Mouse (Mus musculus) megakaryocyte, adult 5-6 weeks (primary cell): Measurements from ENCODE around the gene Plcg1. TPM values are rescaled to one million over a fixed set of nuclear protein-coding genes. Genes with fewer than 3 reads are reported as not detected.

Experiments
- ATAC-seq: 2 replicates; pipeline ENCODE4 v1.8.0; 2016; ENCODE audit warnings: mild to moderate bottlenecking, inconsistent platforms; ENCODE audit not compliant: poor library complexity, severe bottlenecking
- total RNA-seq, 2 experiments: library from RNA; stranded (forward) in 1 of 2; stranded (reverse) in 1 of 2; fragments of 153-499, 151-499 nt in 1 of 2; fragments of 221-1000, 200-1000 nt in 1 of 2; gene quantifications; 2 replicates each; pipeline versions ENCODE4 v1.2.3 to v1.2.4; 2015 to 2017

Gene Plcg1
- total RNA-seq, 2 experiments from 2014 or later = 3.3 to 6.9 TPM

DNA sequence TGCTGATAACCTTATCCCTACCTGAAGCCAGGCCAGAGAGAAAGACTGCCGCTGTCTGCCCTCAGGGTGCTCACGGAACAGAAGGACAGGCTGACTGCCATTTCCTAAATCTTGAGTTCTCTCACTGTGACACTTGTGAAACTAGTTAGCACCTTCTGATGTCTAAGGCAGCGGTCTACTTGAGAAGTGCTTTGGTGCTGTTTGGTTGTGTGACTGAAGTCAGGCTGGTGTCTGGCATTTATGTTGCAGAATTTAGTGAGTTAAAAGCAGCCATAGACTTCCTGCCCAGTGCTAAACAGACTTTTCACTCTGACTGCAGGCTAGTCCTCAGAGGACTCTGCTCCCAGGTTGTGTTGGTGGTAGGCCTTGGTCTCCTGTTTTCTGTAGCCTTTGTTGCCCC is 3.2 kb downstream of the Plcg1 start:
- ATAC-seq = no peak

GRCm38 (mm10) chr2:160735706-160736310 is 4.7 kb downstream of the Plcg1 start:
- no peak for ATAC-seq

GRCm38 (mm10) chr2:160736466-160736865 is 5.4 kb downstream of the Plcg1 start:
- ATAC-seq = no peak

- ATAC-seq = no peak
These were observed 7.3 kb downstream of the Plcg1 start for GRCm38 (mm10) chr2:160738354-160738753.

- ATAC-seq = no peak
These were observed 8.7 kb downstream of the Plcg1 start for GRCm38 (mm10) chr2:160739647-160740356.

GRCm38 (mm10) chr2:160740521-160741156 is 9.5 kb downstream of the Plcg1 start:
- no peak for ATAC-seq

DNA sequence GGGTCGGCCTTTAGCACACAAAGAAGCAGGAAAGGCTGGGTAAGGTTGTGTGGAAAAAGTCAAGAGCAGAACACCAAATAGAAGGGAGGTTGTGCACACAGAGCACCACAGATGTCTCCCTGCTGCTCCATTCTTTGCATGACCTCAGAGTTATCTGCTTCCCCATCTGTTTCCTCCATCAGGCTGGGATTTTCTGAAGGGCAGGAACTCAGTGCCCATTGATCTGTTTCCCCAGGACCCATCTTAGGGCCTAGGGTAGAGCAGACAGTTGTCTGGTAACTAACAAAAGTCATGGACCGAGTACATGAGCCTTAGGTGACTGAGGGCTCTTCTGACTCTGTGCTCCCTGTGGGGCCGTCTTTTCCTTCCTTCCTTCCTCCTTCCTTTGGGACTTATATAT is 10.5 kb downstream of the Plcg1 start:
- ATAC-seq = no peak

GRCm38 (mm10) chr2:160742161-160742609 is 11.1 kb downstream of the Plcg1 start:
- no peak for ATAC-seq

- peak; percentile 46 for ATAC-seq
These were observed 13.1 kb downstream of the Plcg1 start for GRCm38 (mm10) chr2:160744040-160744822.

DNA sequence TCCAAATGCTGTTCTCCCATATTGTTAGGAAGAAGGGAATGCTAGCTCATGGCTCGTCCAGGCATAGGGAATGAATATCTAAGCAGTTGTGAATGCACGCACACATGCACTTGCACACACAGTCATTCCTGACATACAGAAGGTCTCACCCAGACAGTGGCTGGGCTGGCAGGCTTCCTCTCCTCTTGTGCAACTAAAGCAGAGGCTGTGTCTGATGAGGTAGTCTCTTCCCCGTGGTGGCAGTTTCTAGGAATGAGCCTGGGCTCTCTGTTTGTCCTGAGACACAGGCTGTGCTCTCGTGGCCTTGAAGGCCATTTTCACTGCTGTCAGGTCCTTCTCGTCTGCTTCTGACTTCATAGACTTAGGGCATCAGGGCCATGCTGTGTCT is 13.7 kb downstream of the Plcg1 start:
- ATAC-seq = no peak

- ATAC-seq = no peak; the same call in 1 of the 2 replicates
These were observed 14.4 kb downstream of the Plcg1 start for GRCm38 (mm10) chr2:160745497-160745896.

- ATAC-seq = no peak
These were observed 15.5 kb downstream of the Plcg1 start for GRCm38 (mm10) chr2:160746637-160747036.

DNA sequence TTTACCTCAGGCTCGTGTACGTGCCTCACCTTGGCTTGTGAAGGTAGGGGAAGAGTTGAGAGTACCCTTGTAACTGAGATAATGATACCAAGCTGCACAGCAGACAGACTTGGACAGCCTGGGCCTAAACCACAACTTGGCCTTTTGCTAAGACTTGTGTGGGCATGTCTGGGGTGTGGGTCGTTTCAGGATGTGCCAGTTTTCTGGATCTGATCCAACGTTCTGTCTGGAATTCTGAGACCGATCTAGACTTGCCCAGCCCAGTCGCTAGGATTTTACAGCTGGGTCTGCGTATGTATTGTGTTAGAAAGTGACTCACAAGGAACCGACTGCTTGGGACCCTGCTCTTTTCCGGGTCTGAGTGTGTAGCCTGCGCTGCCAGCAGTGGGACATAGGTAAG is 16.0 kb downstream of the Plcg1 start:
- ATAC-seq = no peak

DNA sequence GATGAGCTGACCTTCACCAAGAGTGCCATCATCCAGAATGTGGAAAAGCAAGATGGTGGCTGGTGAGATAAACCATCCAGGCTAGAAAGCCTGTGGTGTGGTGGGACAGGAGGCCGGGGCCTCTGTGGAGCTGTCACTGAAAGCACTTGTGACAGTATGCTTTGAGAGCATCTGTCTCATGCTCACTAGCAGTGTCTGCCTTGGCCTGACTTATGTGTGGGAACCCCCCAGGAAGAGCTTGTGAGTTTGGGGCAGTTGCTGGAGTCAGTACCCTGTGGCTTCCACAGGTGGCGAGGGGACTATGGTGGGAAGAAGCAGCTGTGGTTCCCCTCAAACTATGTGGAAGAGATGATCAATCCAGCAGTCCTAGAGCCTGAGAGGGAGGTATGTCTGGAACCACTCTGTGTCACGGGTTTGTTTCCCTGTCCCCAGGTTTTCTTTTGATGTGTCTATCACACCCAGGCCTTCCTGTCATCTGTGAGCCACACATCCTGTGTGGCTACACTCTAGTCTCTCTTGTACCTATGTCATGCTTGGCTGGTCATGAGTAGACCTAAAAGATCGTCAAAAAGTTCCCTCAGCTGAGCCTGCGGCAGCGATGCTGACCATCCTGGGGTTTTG is 25.6 kb downstream of the Plcg1 start:
- peak; percentile 59 for ATAC-seq

GRCm38 (mm10) chr2:160760433-160761184 is 29.5 kb downstream of the Plcg1 start:
- ATAC-seq = peak; percentile 49

DNA sequence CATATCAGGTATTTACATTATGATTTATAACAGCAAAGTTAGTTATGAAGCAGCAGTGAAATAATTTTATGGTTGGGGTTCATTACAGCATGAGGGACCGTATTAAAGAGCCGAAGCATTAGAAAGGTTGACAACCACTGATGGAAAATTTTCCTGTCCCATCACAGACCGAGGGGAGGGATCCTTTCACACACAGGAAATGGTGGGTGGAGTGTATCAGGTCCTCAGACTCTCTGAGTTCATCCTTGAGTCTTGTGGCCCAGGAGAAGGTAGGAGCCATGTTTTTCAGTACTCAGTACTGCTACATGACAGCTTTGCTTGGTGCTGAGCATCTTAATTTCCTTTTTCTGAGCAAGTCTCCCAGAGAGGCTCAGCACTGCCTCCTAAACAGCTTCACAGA is 32.7 kb downstream of the Plcg1 start:
- no peak for ATAC-seq

- ATAC-seq = no peak
These were observed 33.3 kb downstream of the Plcg1 start for GRCm38 (mm10) chr2:160764386-160764785.

DNA sequence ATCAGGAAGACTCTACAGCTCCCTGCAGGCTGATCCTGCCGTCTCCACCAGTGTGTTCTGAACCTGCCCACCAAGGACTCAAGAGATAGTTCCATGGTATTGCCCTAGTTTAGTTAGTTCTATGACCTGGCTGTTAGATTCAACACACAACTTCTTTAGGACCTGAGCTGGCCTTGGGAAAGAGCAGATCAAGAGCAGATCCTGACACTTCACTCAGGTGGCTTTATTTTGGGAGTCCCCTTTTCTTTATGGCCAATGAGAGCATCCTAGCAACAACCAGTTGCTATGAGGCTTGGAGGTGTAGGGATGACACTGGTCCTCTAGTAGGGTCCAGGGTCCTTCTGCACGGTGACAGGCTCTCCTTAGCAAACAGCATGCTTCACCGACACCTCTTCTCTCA is 34.0 kb downstream of the Plcg1 start:
- no peak for ATAC-seq

DNA sequence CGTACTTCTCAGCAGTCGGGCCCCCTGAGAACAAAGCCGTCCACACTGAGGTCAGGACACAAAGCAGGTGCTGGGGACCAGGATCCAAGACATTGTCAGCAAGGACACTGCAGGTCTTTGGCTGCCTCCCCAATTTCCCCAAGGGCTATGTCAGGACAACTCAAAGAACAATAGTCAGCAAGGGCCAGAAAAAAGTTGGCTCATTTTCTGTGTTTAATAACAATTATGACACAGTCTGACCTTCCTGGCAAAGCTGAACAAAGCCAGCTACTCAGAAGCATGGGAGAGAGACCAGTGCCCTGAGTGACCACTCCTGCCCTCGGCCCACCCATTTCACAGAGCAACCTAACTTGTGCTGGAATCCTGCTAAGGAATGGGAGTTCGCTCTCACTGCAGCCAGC is 35.3 kb downstream of the Plcg1 start:
- no peak for ATAC-seq

DNA sequence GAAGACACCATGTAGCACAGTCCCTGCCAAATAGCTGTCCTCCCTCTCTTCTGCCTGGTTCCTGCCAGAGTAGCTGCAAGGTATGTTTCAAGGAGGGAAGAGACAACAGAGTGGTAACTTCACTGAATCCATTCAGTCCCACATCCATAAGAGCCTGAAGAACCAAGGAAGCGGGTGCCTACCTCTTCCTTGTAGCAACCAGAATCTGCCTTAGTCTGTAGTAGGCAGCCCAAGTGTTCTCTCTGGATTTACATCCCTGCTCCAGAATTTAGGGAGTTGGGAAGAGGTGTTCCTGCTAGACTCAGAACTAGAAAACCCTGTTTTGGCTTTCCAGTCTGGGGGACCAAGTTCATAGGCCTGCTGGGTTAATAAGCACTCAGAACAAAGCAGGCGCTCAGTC is 36.1 kb downstream of the Plcg1 start:
- no peak for ATAC-seq
